Mouse (Mus musculus): ENCODE data around the gene Asap2.

The Asap2 gene

GRCm38 (mm10) chr12:21315923-21316868, 325.9 kb downstream of the Asap2 start, which contains the start of gene Iah1:
Gene Iah1 (plus strand): TSS chr12:21316389.
- peak; percentile 56 for DNase-seq (ENCODE audit: low read depth, low spot score)

GRCm38 (mm10) chr12:21316869-21317265, 326.6 kb downstream of the Asap2 start:
- no peak for DNase-seq (ENCODE audit: low read depth, low spot score)

GRCm38 (mm10) chr12:21318143-21318895, 328.1 kb downstream of the Asap2 start:
- DNase-seq (ENCODE audit: low read depth, low spot score): peak; percentile 13

Data from telencephalon, adult 2 months (tissue).